Mouse (Mus musculus) megakaryocyte progenitor cell, adult 5-6 weeks (primary cell): ENCODE measurements around the gene Tmprss11e. TPM values are rescaled to one million over a fixed set of nuclear protein-coding genes. Genes with fewer than 3 reads are reported as not detected.
A peak's percentile ranks its signal among the peaks of the same experiment; 100 is the strongest.

Experiments used
- ATAC-seq: replicated peaks from 2 replicates; pipeline ENCODE4 v1.8.0; 2016; ENCODE audit warnings: mild to moderate bottlenecking, moderate TSS enrichment, inconsistent platforms; ENCODE audit not compliant: poor library complexity
- total RNA-seq, 2 experiments: library from RNA; stranded (forward) in 1 of 2; stranded (reverse) in 1 of 2; fragments of 157-497, 149-512 nt in 1 of 2; fragments of 200-1000 nt in 1 of 2; gene quantifications; 2 replicates each; pipeline versions ENCODE4 v1.2.3 to v1.2.4; 2015 to 2017

The Tmprss11e gene
- total RNA-seq (2015) (not detected in 2 replicates), total RNA-seq (2017) (not detected in 2 replicates)

GRCm38 (mm10) chr5:86745715-86746114 is at the start of gene Tmprss11e:
Tmprss11e (minus strand) TSS chr5:86745815.
- no peak for ATAC-seq

- peak; percentile 87 for ATAC-seq
Measured at GRCm38 (mm10) chr5:86792807-86793206, 47.2 kb upstream of the Tmprss11e start.

- ATAC-seq: 0 out of 2 replicates have a peak, but pooled peaks have one; percentile 37
Measured at GRCm38 (mm10) chr5:86792249-86792648, 46.6 kb upstream of the Tmprss11e start.

GRCm38 (mm10) chr5:86789954-86790353 is 44.3 kb upstream of the Tmprss11e start:
- no peak for ATAC-seq

GRCm38 (mm10) chr5:86786798-86787197 is 41.2 kb upstream of the Tmprss11e start:
- no peak for ATAC-seq

- ATAC-seq: no peak
Measured at GRCm38 (mm10) chr5:86784205-86784604, 38.6 kb upstream of the Tmprss11e start.

- ATAC-seq: no peak
Measured at GRCm38 (mm10) chr5:86783059-86783458, 37.4 kb upstream of the Tmprss11e start.

- ATAC-seq: no peak
Measured at GRCm38 (mm10) chr5:86778471-86778870, 32.9 kb upstream of the Tmprss11e start.

GRCm38 (mm10) chr5:86776941-86777340 is 31.3 kb upstream of the Tmprss11e start:
- ATAC-seq: no peak

GRCm38 (mm10) chr5:86771010-86771409 is 25.4 kb upstream of the Tmprss11e start:
- no peak for ATAC-seq

- no peak for ATAC-seq
Measured at GRCm38 (mm10) chr5:86769015-86769658, 23.5 kb upstream of the Tmprss11e start.

- ATAC-seq: no peak
Measured at GRCm38 (mm10) chr5:86742796-86743195, 2.8 kb downstream of the Tmprss11e start.

- ATAC-seq: no peak
Measured at GRCm38 (mm10) chr5:86741146-86741545, 4.5 kb downstream of the Tmprss11e start.

GRCm38 (mm10) chr5:86735808-86736207 is 9.8 kb downstream of the Tmprss11e start:
- ATAC-seq: no peak

GRCm38 (mm10) chr5:86730587-86730986 is 15.0 kb downstream of the Tmprss11e start:
- no peak for ATAC-seq

GRCm38 (mm10) chr5:86728574-86728973 is 17.0 kb downstream of the Tmprss11e start:
- ATAC-seq: no peak

- no peak for ATAC-seq
Measured at GRCm38 (mm10) chr5:86727033-86727432, 18.6 kb downstream of the Tmprss11e start.

GRCm38 (mm10) chr5:86725021-86725420 is 20.6 kb downstream of the Tmprss11e start:
- ATAC-seq: no peak

GRCm38 (mm10) chr5:86722820-86723460 is 22.7 kb downstream of the Tmprss11e start:
- no peak for ATAC-seq

- no peak for ATAC-seq
Measured at GRCm38 (mm10) chr5:86714967-86715366, 30.6 kb downstream of the Tmprss11e start.

- ATAC-seq: no peak
Measured at GRCm38 (mm10) chr5:86704923-86705322, 40.7 kb downstream of the Tmprss11e start.

- peak; percentile 58 for ATAC-seq
Measured at GRCm38 (mm10) chr5:86684667-86685066, 60.9 kb downstream of the Tmprss11e start.
